Mouse (Mus musculus) embryo, embryonic 10.5 days (tissue): ENCODE measurements around the gene Nde1.

Experiments
- DNase-seq: peaks from one replicate; pipeline ENCODE4 v3.0.0-alpha.2; 2015; ENCODE audit warnings: low spot score

The Nde1 gene

DNA sequence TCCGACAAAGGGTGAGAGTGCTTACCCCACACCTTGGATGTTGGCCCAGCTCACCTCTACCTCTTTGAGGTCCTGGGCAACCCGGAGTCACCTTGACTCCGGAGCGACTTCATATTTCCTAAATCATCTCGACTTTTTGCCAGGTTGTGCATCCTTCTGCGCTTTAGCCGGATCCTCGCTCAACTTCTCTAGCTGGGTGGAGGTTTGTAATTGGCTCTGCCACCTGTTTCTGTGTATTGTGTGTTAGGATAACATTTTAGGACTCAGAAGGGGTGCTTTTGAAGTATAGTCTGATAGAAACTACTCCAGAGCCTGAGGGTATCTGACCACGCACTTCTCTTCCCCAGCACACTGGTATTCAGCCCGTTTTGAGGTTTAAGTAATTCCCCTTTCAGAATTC, 656 bp downstream of the Nde1 start:
- peak; percentile 40 for DNase-seq

DNA sequence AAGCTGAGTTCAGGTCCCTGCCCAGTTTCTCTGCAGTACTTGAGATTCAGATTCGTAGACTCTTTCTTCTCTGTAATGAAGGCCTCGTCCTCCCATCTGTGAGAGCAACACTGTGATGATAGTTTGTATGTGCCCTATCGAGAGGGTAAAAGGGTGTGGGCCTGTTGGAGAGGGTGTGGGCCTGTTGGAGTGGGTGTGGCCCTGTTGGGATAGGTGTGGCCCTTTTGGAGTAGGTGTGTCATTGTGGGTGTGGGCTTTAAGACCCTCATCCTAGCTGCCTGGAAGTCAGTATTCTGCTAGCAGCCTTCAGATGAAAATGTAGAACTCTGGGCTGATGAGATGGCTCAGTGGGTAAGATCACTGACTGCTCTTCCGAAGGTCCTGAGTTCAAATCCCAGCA, 3.4 kb downstream of the Nde1 start:
- no peak for DNase-seq

- no peak for DNase-seq
Measured at GRCm38 (mm10) chr16:14169706-14170105, 6.6 kb downstream of the Nde1 start.

DNA sequence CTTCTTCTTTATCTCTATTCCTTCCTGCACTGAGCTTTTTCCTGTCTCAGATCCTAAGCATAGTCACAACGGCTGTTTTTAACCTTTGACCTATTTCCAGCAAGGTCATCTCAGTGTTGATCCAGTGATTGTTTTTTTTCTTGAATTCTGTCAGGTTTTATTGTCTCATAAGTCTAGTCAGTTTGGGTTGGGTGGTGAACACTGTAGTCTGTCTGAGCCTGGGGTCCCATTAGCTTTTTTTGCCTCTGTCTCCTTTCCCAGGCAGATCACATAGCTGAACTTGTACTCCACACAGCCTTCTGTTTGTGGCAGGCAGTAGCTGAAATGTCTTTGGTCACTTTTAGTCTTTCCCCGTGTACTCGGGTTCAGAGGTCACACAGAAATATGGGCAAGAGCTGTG, 15.0 kb downstream of the Nde1 start:
- DNase-seq, result no peak

DNA sequence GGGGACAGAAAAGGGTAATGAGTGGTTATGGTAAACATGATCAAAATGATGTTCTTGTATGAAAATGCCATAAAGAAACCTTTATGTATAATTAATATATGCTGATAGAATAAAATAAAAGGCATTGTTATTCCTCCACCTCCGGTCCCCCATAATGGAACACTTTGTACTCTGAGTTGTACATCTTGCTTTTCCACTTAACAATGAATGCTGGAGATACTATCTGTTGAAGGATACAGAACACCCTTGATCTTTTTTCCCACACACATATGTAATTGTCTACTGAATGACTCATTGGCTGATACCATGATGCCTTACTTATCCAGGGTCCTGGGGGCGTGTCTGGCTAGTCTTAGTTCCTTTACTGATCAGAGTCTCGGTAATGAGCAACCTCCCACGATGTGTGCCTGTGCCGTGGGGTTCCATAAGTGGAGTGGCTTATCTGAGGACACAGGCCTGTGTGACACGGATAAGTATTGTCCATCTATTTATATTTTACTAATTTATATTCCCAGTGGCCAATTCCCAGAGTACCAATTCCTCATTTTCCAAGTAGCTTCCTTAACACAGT, 17.2 kb downstream of the Nde1 start:
- DNase-seq, result no peak

DNA sequence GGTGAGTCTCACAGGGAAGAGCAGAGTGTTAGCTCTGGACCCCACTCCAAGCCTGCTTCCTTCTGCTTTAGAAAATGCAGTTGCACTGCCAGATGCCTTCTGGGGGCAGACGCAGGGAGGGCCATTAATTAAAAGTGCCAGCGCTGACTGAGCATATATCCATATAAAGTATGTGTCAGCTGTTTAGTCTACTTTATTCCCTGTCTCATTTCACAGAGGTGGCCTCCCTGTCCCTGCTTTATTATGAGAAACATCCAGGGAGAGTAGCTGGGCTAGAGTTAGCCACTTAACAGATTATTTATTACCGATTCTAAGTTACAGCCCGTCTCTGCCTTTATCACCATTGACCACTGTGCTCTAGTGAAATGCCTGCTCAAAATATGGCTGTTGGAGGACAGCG, 19.3 kb downstream of the Nde1 start:
- no peak for DNase-seq

- no peak for DNase-seq
Measured at GRCm38 (mm10) chr16:14183856-14184255, 20.8 kb downstream of the Nde1 start.

GRCm38 (mm10) chr16:14185516-14185915, 22.4 kb downstream of the Nde1 start:
- DNase-seq, result no peak

DNA sequence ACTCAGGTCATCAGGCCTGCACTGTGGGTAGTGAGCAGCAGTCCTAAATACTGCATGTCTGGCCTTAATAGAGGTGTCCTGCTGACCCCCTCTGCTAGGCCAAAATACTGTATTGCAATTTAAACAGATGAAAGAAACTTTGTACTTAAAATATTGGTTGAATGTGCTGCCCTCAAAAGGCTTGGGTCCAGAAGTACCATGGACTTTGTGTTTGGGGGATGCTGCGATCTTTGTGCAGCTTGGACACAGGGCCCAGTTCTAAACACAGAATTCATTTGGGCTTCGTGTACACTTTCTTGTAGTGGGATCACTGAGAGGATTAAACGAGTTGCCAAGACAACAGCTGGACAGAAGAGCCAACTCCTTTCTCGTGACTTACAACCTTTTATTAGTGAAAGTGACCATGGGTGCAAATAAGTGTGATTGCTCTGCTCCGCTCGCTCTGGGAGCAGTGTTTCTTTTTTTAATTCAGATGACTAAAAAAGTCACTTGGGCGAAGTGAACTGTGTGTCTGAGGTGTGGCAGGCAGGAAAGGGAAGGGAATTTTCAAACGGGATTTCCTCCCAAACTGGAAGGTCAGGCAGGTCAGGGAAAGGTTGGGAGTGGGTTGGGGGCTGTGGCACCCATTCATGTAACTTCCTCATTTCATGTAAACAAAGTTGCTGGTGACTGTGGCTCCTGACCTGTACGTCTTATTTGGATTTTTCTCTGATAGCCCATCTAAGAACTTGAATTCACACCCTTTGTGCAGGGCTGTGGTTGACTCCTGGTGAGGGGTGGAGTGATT, 31.3 kb downstream of the Nde1 start:
- DNase-seq, result no peak

- peak; percentile 62 for DNase-seq
Measured at GRCm38 (mm10) chr16:14195427-14195826, 32.4 kb downstream of the Nde1 start.

DNA sequence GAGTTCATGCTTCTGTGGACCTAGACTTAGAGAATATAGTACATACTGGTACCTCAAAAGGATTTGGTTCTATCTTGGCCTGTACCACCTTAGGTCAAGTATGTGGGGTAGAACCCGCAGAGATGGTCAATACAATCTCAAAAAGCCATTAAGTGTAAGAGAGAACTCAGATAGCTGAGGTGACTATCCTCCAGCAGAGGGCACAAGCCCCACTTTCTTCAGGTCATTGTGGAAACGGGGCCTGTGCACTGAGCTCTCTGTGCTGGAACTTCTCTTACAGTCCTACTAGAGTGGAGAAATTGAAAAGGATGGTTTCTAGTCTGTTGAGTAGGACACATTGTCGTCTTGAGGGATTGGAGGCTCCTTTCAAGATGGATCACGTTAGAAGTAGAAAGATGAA, 35.7 kb downstream of the Nde1 start:
- no peak for DNase-seq

DNA sequence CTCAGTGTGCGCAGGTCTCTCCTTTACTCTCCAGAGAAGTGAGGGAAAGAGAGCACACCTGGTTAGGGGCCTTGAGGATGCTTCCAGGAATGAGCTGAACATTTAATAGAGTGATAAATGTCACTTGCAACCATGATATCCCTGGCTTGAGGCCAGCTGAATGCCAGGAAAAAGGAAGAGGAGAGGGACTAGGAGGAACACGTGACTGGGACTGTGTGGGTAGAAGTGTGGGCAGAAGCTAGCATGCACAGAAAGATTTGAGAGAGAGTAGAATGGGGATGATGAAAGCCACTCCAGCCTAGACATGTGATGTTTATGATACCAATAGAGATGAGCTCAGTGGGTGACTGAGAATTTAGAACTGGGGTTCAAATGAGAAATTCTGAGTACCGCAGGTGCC, 52.1 kb downstream of the Nde1 start:
- no peak for DNase-seq

DNA sequence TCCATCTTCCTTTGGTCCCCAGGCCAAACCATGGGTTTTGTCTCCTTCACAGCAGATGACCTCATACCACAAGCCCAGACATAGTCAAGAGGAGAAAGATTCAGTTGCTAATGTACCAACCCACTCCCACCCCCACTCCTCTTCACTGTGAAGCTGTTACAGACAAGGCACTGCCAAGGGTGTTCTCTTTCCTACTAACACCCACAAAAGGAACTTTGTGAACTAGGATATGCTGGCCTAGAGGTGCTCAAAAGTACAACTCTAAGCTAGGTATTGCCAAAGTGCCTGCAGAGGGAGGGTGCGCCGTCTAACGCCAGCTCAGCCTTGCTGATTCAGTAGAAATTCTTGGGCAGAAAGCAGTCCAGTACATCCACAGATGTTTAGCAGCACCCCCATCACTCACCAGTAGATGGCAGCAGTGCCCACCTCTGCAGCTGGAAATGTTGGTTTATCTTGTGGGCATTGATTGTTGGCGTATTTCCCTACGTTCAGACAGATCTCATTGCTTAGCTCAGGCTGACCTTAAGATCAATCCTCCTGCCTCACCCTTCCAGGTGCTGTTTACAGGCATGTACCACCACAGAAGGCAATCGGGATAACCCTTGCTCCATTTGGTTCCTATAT, 74.1 kb downstream of the Nde1 start:
- peak; percentile 87 for DNase-seq

- DNase-seq, result no peak
Measured at GRCm38 (mm10) chr16:14242059-14242458, 79.0 kb downstream of the Nde1 start.
